Mouse (Mus musculus): ENCODE results near the gene Ttc30b.
"Not testable (repeated sequence)": the region's sequence is repeated elsewhere in the genome, so short reads cannot be mapped to it uniquely, and the experiment has no call there.

Gene Ttc30b

GRCm38 (mm10) chr2:75953320-75953719 is 14.9 kb upstream of the Ttc30b start:
- CTCF ChIA-PET = no interaction called here

- CTCF ChIA-PET = no interaction called here
Observed at GRCm38 (mm10) chr2:75950685-75951084, 12.3 kb upstream of the Ttc30b start.

GRCm38 (mm10) chr2:75937520-75938116 is 767 bp downstream of the Ttc30b start:
- CTCF ChIA-PET = not testable (repeated sequence)

- CTCF ChIA-PET = not testable (repeated sequence)
Observed at GRCm38 (mm10) chr2:75936685-75937084, 1.7 kb downstream of the Ttc30b start.

GRCm38 (mm10) chr2:75933541-75933940 is 4.8 kb downstream of the Ttc30b start:
- CTCF ChIA-PET = no interaction called here

GRCm38 (mm10) chr2:75930941-75931340 is 7.4 kb downstream of the Ttc30b start:
- CTCF ChIA-PET = no interaction called here

GRCm38 (mm10) chr2:75929786-75930444 is 8.5 kb downstream of the Ttc30b start:
- CTCF ChIA-PET = interaction anchor here (0.6 kb wide), 1 partner anchor 192 kb away, joined by 7 read pairs; no protein-coding TSS in a partner anchor

GRCm38 (mm10) chr2:75929141-75929540 is 9.2 kb downstream of the Ttc30b start:
- CTCF ChIA-PET = interaction anchor here (0.6 kb wide), 1 partner anchor 191 kb away, joined by 7 read pairs; no protein-coding TSS in a partner anchor

- CTCF ChIA-PET = interaction anchor here (0.8 kb wide), 1 partner anchor 36 kb away, joined by 3 read pairs; no protein-coding TSS in a partner anchor
Observed at GRCm38 (mm10) chr2:75928011-75928410, 10.4 kb downstream of the Ttc30b start.

- CTCF ChIA-PET = no interaction called here
Observed at GRCm38 (mm10) chr2:75926061-75926460, 12.3 kb downstream of the Ttc30b start.

GRCm38 (mm10) chr2:75923807-75924340 is 14.5 kb downstream of the Ttc30b start:
- CTCF ChIA-PET = interaction anchor here (0.6 to 0.7 kb wide), 2 partner anchors 17 to 358 kb away, joined by 3 to 8 read pairs; no protein-coding TSS in a partner anchor

- CTCF ChIA-PET = interaction anchor here (1.1 kb wide), 1 partner anchor 10 kb away, joined by 3 read pairs; no protein-coding TSS in a partner anchor
Observed at GRCm38 (mm10) chr2:75915040-75915439, 23.3 kb downstream of the Ttc30b start.

GRCm38 (mm10) chr2:75907142-75907541 is 31.2 kb downstream of the Ttc30b start:
- CTCF ChIA-PET = interaction anchor here (0.6 kb wide), 1 partner anchor 17 kb away, joined by 3 read pairs; no protein-coding TSS in a partner anchor

- CTCF ChIA-PET = no interaction called here
Observed at GRCm38 (mm10) chr2:75901869-75902268, 36.5 kb downstream of the Ttc30b start.

GRCm38 (mm10) chr2:75900281-75900680 is 38.1 kb downstream of the Ttc30b start:
- CTCF ChIA-PET = interaction anchor here (0.6 to 0.7 kb wide), 2 partner anchors 13 to 39 kb away, joined by 3 to 4 read pairs; no protein-coding TSS in a partner anchor

GRCm38 (mm10) chr2:75895711-75896110 is 42.7 kb downstream of the Ttc30b start:
- CTCF ChIA-PET = no interaction called here

- CTCF ChIA-PET = interaction anchor here (0.7 to 0.8 kb wide), 2 partner anchors 45 to 1040 kb away, joined by 4 to 5 read pairs; no protein-coding TSS in a partner anchor
Observed at GRCm38 (mm10) chr2:75891981-75892380, 46.4 kb downstream of the Ttc30b start.
